In the genomic region with DNA sequence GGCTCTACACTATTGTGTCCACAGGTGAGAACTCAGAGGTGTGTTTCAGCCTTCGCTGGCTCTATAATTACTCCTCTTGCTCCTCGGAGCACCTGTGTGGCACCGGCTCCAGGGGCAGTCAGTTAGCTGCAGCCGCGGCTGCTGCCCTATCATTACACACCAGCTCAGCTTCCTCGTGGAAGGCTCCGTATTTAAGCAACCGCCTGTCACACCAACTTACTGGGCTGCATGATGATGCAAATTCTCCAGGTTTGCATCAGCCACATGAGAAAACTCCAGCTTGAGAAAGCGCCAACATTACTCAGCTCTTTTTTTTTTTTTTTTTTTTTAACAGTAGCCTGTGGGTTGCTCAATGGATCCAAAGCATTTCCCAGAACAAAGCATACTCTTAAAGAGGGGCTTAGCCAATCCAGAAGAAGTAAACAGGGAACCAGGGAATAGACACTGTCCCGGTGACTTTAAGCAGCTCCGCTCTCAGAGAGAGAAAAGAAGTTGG, we compare ENCODE assay signal across 8 mouse cellular contexts. TPM values are rescaled to one million over a fixed set of nuclear protein-coding genes. Genes with fewer than 3 reads are reported as not detected.
DNase-seq lines count a peak whose midpoint lies in the region; ATAC-seq and TF ChIP-seq lines count a peak whose summit lies in the region.

A gene (minus strand): TSS at position 194 of the 496 bp plus-strand sequence.

- no peak for TF ChIP-seq CTCF in heart, adult 2 months (IDR thresholded peaks at IDR 0.05)

- intact Hi-C loops in heart, adult 2 months (cut with DNase I): no loop called here

- H3K36me3 ChIP-seq in heart, adult 2 months (ENCODE audit: control insufficient read depth, insufficient read depth, low read length): no peaks in the 10 kb centered on the region
- H3K36me3 ChIP-seq in forebrain, embryonic 13.5 days (ENCODE audit: poor library complexity, severe bottlenecking): no peaks in the 10 kb centered on the region
- no peaks in the 10 kb centered on the region for H3K36me3 ChIP-seq in intestine, embryonic 16.5 days (ENCODE audit: control insufficient read depth, insufficient read depth, low read length)
- H3K36me3 ChIP-seq in liver, embryonic 12.5 days: no peaks in the 10 kb centered on the region

- TF ChIP-seq POLR2A in heart, adult 2 months (IDR thresholded peaks at IDR 0.05; ENCODE audit: insufficient read depth, low read depth, low read length): no peak

- H3K9me3 ChIP-seq in forebrain, embryonic 13.5 days (replicated peaks): no peaks in the 10 kb centered on the region
- H3K9me3 ChIP-seq in intestine, embryonic 16.5 days (ENCODE audit: control insufficient read depth, low read length): no peaks in the 10 kb centered on the region
- H3K9me3 ChIP-seq in liver, embryonic 12.5 days (replicated peaks): no peaks in the 10 kb centered on the region

- H3K4me2 ChIP-seq in forebrain, embryonic 13.5 days: peak within 1 kb of the TSS; percentile 64
- peak within 1 kb of the TSS; percentile 58 for H3K4me2 ChIP-seq in intestine, embryonic 16.5 days (ENCODE audit: low read depth, low read length)
- H3K4me2 ChIP-seq in liver, embryonic 12.5 days: peak within 1 kb of the TSS; percentile 65

- peak; percentile 86 for ATAC-seq in forebrain, embryonic 13.5 days
- peak; percentile 88 for ATAC-seq in intestine, embryonic 16.5 days
- peak; percentile 81 for ATAC-seq in liver, embryonic 12.5 days
- peak; percentile 83 for ATAC-seq in monocyte, adult 5-6 weeks (replicated peaks; ENCODE audit: insufficient number of reproducible peaks, low FRiP score, low TSS enrichment, poor library complexity, severe bottlenecking)

- no peaks in the 10 kb centered on the region for H3K4me1 ChIP-seq in heart, adult 2 months (ENCODE audit: control insufficient read depth, insufficient read depth, low read length)
- peaks cover 14% of the 10 kb centered on the region for H3K4me1 ChIP-seq in forebrain, embryonic 13.5 days
- 0 out of 2 replicates have a peak, but pooled peaks cover 2% of the 10 kb centered on the region for H3K4me1 ChIP-seq in intestine, embryonic 16.5 days (ENCODE audit: control insufficient read depth, insufficient read depth, low read length)
- H3K4me1 ChIP-seq in liver, embryonic 12.5 days: no peaks in the 10 kb centered on the region

- WGBS in heart, adult 2 months: 4% methylated on average over 11 of the region's 11 CpGs
- 0% methylated on average over 11 of the region's 11 CpGs for WGBS in forebrain, embryonic 13.5 days
- 2% methylated on average over 11 of the region's 11 CpGs for WGBS in intestine, embryonic 16.5 days
- WGBS in liver, embryonic 12.5 days (ENCODE audit: insufficient replicate concordance): 4% methylated on average over 11 of the region's 11 CpGs

- DNase-seq in heart, adult 2 months: peak; percentile 13 to 20
- no peak for DNase-seq in heart, adult 8-10 months (ENCODE audit: low spot score)
- peak; percentile 53 for DNase-seq in ZHBTc4 (ENCODE audit: low read depth, low spot score)
- peak; percentile 65 to 73 for DNase-seq in thymus, postnatal 10 days (ENCODE audit: low spot score in 2 of 2)

- no peaks in the 10 kb centered on the region for H3K27me3 ChIP-seq in heart, adult 2 months (ENCODE audit: control insufficient read depth, insufficient read depth, low read length)
- H3K27me3 ChIP-seq in forebrain, embryonic 13.5 days: no peaks in the 10 kb centered on the region
- H3K27me3 ChIP-seq in intestine, embryonic 16.5 days (replicated peaks; ENCODE audit: control insufficient read depth, insufficient read depth, low read length): no peaks in the 10 kb centered on the region
- no peaks in the 10 kb centered on the region for H3K27me3 ChIP-seq in liver, embryonic 12.5 days (replicated peaks)

- H3K9ac ChIP-seq in heart, adult 2 months (ENCODE audit: low read depth, low read length): no peak within 1 kb of the TSS
- H3K9ac ChIP-seq in forebrain, embryonic 13.5 days: peak within 1 kb of the TSS; percentile 55; the same call in 1 of the 2 replicates
- H3K9ac ChIP-seq in intestine, embryonic 16.5 days (ENCODE audit: low read depth, low read length): peak within 1 kb of the TSS; percentile 21; the same call in 1 of the 2 replicates
- H3K9ac ChIP-seq in liver, embryonic 12.5 days: peak within 1 kb of the TSS; percentile 44

- H3K4me3 ChIP-seq in heart, adult 2 months: peak within 1 kb of the TSS; percentile 31
- H3K4me3 ChIP-seq in forebrain, embryonic 13.5 days: peak within 1 kb of the TSS; percentile 29
- H3K4me3 ChIP-seq in intestine, embryonic 16.5 days (ENCODE audit: low read length): peak within 1 kb of the TSS; percentile 41
- peak within 1 kb of the TSS; percentile 38 for H3K4me3 ChIP-seq in liver, embryonic 12.5 days

- TF ChIP-seq EP300 in heart, adult 2 months (IDR thresholded peaks at IDR 0.05; ENCODE audit: insufficient read depth, low read depth, low read length): no peak

- no peaks in the 10 kb centered on the region for H3K79me2 ChIP-seq in heart, adult 2 months (replicated peaks; ENCODE audit: control insufficient read depth, insufficient read depth, low read length)

- H3K27ac ChIP-seq in heart, adult 2 months: no peak within 1 kb of the TSS
- no peak within 1 kb of the TSS for H3K27ac ChIP-seq in forebrain, embryonic 13.5 days
- H3K27ac ChIP-seq in intestine, embryonic 16.5 days (ENCODE audit: low read length): no peak within 1 kb of the TSS
- 0 out of 2 replicates have a peak within 1 kb of the TSS, but pooled peaks have one; percentile 36 for H3K27ac ChIP-seq in liver, embryonic 12.5 days

RNA-seq across cellular contexts. Expression of the gene that starts here (rescaled TPM):
- total RNA-seq in heart, adult 2 months (2021): under 1 TPM in 1 of 2 experiments, not detected in 1; 0.20 TPM
- polyA plus RNA-seq in heart, adult 2 months (2012; rRNA removed): 0.02 and 0.03 TPM in 2 replicates
- under 1 TPM in 1 of 4 experiments, not detected in 3; 0.11 TPM for total RNA-seq in heart, adult 8-10 months (2022)
- 1.8 TPM in 2 replicates for polyA plus RNA-seq in forebrain, embryonic 13.5 days (2015; fragmentation: Nextera tagmentation; extraction: Ambion mirVana)
- polyA plus RNA-seq in intestine, embryonic 16.5 days (2015; fragmentation: Nextera tagmentation; extraction: Ambion mirVana): 0.15 and 0.18 TPM in 2 replicates
- 0.19 and 0.36 TPM in 2 replicates for polyA plus RNA-seq in liver, embryonic 12.5 days (2016; fragmentation: Nextera tagmentation; extraction: Ambion mirVana)
- total RNA-seq in monocyte, adult 5-6 weeks (2017): 6.0 to 12.4 TPM (median 9.0 TPM) in 3 replicates

Comparison
In these comparisons a context has a peak if more than half of its experiments do, and no peak if none do; other contexts are left out.
1. Peak in DNase-seq and H3K4me3 ChIP-seq in heart, adult 2 months; RNA of the gene not detected or under 1 TPM.
2. Peak in ATAC-seq, H3K4me3 ChIP-seq, H3K9ac ChIP-seq and H3K4me2 ChIP-seq in intestine, embryonic 16.5 days; RNA of the gene not detected or under 1 TPM.
3. Peak in ATAC-seq, H3K4me3 ChIP-seq, H3K27ac ChIP-seq, H3K9ac ChIP-seq and H3K4me2 ChIP-seq in liver, embryonic 12.5 days; RNA of the gene not detected or under 1 TPM.